Mouse (Mus musculus): ENCODE results near the gene Irak2. TPM values are rescaled to one million over a fixed set of nuclear protein-coding genes. Genes with fewer than 3 reads are reported as not detected.

Gene Irak2
- polyA plus RNA-seq, 1 experiment from 2014 or later, result 15.6 TPM

DNA sequence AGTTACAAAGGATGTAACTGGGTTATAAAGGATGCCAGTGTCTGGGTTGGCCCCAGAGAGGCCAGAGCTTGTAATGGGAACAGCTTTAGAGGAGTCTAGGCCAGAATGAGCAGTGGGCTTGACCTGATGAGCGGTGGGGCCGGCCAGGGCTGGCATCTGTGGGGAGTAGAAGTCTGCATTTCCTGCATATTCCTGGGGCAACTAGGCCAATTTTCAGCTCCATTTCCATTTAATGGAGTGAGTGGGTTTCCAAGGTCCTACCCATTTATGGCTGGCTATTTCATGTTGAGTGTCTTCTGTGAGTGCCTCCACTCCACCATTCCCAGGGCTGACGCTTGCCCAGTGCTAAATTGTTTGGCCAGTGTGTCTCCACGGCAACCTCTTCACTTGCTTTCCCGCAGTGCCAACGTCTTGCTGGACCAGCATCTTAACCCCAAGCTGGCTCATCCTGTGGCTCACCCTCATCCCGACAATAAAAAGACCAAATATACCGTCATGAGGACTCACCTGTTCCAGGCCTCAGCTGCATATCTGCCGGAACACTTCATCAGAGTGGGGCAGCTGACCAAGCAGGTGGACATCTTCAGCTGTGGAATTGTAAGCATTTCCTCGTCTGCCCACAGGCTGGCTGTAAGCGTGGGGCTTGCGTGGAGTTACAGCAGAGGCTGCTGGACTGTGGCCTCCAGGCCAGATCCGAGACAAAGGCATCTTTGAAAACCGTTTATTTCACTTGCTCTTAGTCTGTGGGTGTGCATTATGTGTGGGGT is 40.2 kb downstream of the Irak2 start:
- H3K9me3 ChIP-seq (ENCODE audit: low read length), result no peaks in the 10 kb centered on the region
- no peaks in the 10 kb centered on the region for H3K4me1 ChIP-seq (ENCODE audit: insufficient read depth, low read depth, low read length)
- TF ChIP-seq CTCF (IDR thresholded peaks at IDR 0.05) (no peak), EP300 (IDR thresholded peaks at IDR 0.05) (no peak)
- H3K36me3 ChIP-seq (ENCODE audit: insufficient read depth, low read length), result no peaks in the 10 kb centered on the region
- H3K27me3 ChIP-seq (replicated peaks; ENCODE audit: insufficient read depth, low read length), result no peaks in the 10 kb centered on the region
- DNase-seq (ENCODE audit: low spot score) (no peak), ATAC-seq (no peak)
- 67% methylated on average over 14 of the region's 14 CpGs for WGBS
- H3K4me2 ChIP-seq (replicated peaks; ENCODE audit: low read depth, low read length), result no peak overlapping the region
- no peak overlapping the region for H3K27ac ChIP-seq (ENCODE audit: low read length)
- no peak overlapping the region for H3K4me3 ChIP-seq (ENCODE audit: low read depth, low read length)
- no peak overlapping the region for H3K9ac ChIP-seq (replicated peaks; ENCODE audit: low read depth)

DNA sequence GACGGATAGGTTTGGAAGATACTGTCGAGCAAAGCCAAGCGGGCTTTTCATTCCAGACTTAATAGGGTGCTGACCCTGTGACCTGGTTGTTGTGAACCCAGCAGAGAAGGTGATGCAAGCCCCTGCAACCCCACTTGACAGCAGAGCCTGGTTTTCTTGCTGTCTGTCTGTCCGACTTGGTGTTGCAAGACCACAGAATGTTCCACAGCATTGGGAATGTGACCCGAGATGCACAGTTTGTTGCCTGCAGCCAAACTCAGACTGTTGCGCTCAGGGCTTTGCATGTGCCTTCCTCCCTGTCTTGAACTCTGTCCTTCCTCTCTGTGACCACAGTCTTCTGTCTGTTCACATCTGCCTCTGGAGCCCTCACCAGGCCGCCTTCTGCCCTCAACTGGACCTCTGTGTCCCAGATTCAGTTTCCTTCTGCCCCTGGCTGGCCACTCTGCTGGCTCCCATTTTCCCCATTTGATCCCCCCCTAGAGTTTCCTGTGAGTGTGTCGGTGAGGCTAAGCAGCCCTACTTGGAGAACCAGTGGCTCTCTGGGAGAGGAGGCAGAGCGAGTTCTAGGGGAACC is 41.8 kb downstream of the Irak2 start:
- ATAC-seq, result no peak
- H3K4me1 ChIP-seq (ENCODE audit: insufficient read depth, low read depth, low read length), result no peaks in the 10 kb centered on the region
- no peaks in the 10 kb centered on the region for H3K9me3 ChIP-seq (ENCODE audit: low read length)
- H3K36me3 ChIP-seq (ENCODE audit: insufficient read depth, low read length), result no peaks in the 10 kb centered on the region
- H3K9ac ChIP-seq (replicated peaks; ENCODE audit: low read depth), result no peak overlapping the region
- no peak overlapping the region for H3K4me3 ChIP-seq (ENCODE audit: low read depth, low read length)
- TF ChIP-seq EP300 (IDR thresholded peaks at IDR 0.05), result no peak
- no peak for TF ChIP-seq CTCF (IDR thresholded peaks at IDR 0.05)
- no peak for DNase-seq (ENCODE audit: low spot score)
- WGBS, result 81% methylated on average over 9 of the region's 9 CpGs
- H3K27me3 ChIP-seq (replicated peaks; ENCODE audit: insufficient read depth, low read length), result no peaks in the 10 kb centered on the region
- H3K27ac ChIP-seq (ENCODE audit: low read length), result no peak overlapping the region
- no peak overlapping the region for H3K4me2 ChIP-seq (replicated peaks; ENCODE audit: low read depth, low read length)

DNA sequence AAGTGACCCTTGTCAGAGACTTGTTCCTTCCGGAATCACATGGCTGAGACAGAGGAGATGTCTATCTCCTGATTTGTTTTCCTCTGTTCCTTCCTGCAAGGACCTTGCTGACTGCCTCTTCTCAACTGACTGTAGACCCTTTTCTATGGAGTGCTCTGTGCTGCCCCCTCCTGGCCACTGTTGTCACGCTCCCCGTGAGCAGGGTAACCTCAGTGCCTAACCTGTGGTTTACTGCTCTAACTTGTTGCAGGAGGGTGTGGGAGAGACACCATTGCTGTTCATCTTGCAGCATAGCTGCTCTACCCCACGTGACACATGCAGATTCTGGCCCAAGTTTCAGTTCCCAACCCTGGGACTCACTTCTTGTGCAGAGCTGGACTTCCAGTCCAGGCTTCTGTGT is 43.0 kb downstream of the Irak2 start:
- no peaks in the 10 kb centered on the region for H3K9me3 ChIP-seq (ENCODE audit: low read length)
- H3K4me3 ChIP-seq (ENCODE audit: low read depth, low read length), result no peak overlapping the region
- DNase-seq (ENCODE audit: low spot score) (peak; percentile 88), ATAC-seq (peak; percentile 84)
- H3K9ac ChIP-seq (replicated peaks; ENCODE audit: low read depth), result no peak overlapping the region
- H3K27ac ChIP-seq (ENCODE audit: low read length), result no peak overlapping the region
- TF ChIP-seq EP300 (IDR thresholded peaks at IDR 0.05) (0 out of 2 replicates have a peak, but pooled peaks have one; percentile 42), CTCF (IDR thresholded peaks at IDR 0.05) (peak; percentile 97)
- no peaks in the 10 kb centered on the region for H3K27me3 ChIP-seq (replicated peaks; ENCODE audit: insufficient read depth, low read length)
- H3K4me2 ChIP-seq (replicated peaks; ENCODE audit: low read depth, low read length), result no peak overlapping the region
- WGBS, result 10% methylated on average over 4 of the region's 4 CpGs
- H3K4me1 ChIP-seq (ENCODE audit: insufficient read depth, low read depth, low read length), result no peaks in the 10 kb centered on the region
- no peaks in the 10 kb centered on the region for H3K36me3 ChIP-seq (ENCODE audit: insufficient read depth, low read length)

DNA sequence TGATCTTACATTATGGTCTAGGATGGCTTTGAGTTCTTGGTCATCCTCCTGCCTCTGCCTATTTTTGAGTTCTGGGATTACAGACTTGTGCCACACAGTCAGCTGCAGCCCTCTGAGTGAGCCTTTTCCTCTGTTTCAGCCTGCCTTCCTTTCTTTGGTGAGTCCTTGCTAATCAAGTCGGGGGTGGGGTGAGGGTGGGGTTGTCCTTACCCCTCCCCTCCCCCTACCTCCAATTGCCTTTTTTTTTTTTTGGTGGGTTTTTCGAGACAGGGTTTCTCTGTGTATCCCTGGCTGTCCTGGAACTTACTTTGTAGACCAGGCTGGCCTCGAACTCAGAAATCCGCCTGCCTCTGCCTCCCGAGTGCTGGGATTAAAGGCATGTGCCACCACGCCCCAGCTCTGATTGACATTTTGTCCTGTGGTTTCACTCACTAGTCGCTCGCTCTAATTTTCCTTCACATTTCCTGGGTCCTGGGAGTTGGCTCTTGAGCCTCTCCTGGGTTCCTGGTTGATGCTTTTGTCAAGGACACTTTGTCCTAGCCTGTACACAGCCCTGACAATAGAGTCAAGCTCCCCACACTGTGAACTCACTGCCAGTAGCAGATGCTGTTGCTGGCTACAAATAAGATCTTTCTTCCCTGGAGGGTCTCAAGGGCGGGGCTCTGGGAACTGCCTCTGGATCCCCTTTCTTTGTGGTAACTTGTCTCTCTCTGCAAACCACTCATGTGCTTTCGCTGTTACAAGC is 45.0 kb downstream of the Irak2 start:
- 86% methylated on average over 10 of the region's 10 CpGs for WGBS
- no peak for DNase-seq (ENCODE audit: low spot score)
- no peaks in the 10 kb centered on the region for H3K9me3 ChIP-seq (ENCODE audit: low read length)
- no peaks in the 10 kb centered on the region for H3K36me3 ChIP-seq (ENCODE audit: insufficient read depth, low read length)
- no peak for ATAC-seq
- H3K4me2 ChIP-seq (replicated peaks; ENCODE audit: low read depth, low read length), result no peak overlapping the region
- no peak for TF ChIP-seq CTCF (IDR thresholded peaks at IDR 0.05)
- TF ChIP-seq EP300 (IDR thresholded peaks at IDR 0.05), result no peak
- H3K4me1 ChIP-seq (ENCODE audit: insufficient read depth, low read depth, low read length), result no peaks in the 10 kb centered on the region
- H3K27ac ChIP-seq (ENCODE audit: low read length), result no peak overlapping the region
- no peaks in the 10 kb centered on the region for H3K27me3 ChIP-seq (replicated peaks; ENCODE audit: insufficient read depth, low read length)
- no peak overlapping the region for H3K9ac ChIP-seq (replicated peaks; ENCODE audit: low read depth)
- no peak overlapping the region for H3K4me3 ChIP-seq (ENCODE audit: low read depth, low read length)

DNA sequence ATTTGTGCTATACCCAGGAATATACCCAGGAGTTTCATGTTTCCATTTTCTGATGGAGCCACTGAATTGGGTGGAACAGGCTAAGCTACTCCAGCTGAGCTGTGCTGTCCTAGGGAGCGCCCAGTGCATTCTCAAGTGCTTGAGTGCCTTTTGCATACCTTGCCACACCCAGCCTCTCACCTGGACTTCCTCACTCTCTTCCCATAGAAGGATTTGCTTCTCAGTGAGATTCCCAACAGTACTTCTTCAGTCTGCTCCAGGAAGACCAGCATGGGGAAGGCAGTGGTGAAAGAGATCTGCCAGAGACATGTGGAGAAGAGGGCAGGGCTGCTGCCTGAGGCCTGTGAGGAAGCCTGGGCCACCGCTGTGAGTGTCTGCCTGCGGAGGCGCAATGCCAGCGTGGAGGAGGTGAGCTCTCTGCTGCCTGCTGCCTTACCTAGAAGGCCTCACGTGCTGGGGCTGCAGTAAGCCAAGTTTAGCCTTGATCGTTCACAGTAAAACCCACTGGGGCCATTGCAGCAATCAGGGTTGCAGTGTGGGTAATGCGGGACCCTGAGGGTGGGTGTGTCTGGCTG is 48.4 kb downstream of the Irak2 start:
- TF ChIP-seq CTCF (IDR thresholded peaks at IDR 0.05) (no peak; the same call in 1 of the 2 replicates), EP300 (IDR thresholded peaks at IDR 0.05) (peak; percentile 73)
- peak overlapping the region; percentile 18; the same call in 1 of the 2 replicates for H3K4me3 ChIP-seq (ENCODE audit: low read depth, low read length)
- peaks cover 14% of the 10 kb centered on the region; the same call in 1 of the 2 replicates for H3K4me1 ChIP-seq (ENCODE audit: insufficient read depth, low read depth, low read length)
- peak; percentile 93 for DNase-seq (ENCODE audit: low spot score)
- peak overlapping the region; percentile 48 for H3K4me2 ChIP-seq (replicated peaks; ENCODE audit: low read depth, low read length)
- H3K36me3 ChIP-seq (ENCODE audit: insufficient read depth, low read length), result no peaks in the 10 kb centered on the region
- 37% methylated on average over 8 of the region's 8 CpGs for WGBS
- H3K27ac ChIP-seq (ENCODE audit: low read length), result peak overlapping the region; percentile 78
- H3K27me3 ChIP-seq (replicated peaks; ENCODE audit: insufficient read depth, low read length), result no peaks in the 10 kb centered on the region
- H3K9me3 ChIP-seq (ENCODE audit: low read length), result no peaks in the 10 kb centered on the region
- 0 out of 2 replicates have a peak overlapping the region, but pooled peaks have one; percentile 1 for H3K9ac ChIP-seq (replicated peaks; ENCODE audit: low read depth)
- peak; percentile 88 for ATAC-seq

DNA sequence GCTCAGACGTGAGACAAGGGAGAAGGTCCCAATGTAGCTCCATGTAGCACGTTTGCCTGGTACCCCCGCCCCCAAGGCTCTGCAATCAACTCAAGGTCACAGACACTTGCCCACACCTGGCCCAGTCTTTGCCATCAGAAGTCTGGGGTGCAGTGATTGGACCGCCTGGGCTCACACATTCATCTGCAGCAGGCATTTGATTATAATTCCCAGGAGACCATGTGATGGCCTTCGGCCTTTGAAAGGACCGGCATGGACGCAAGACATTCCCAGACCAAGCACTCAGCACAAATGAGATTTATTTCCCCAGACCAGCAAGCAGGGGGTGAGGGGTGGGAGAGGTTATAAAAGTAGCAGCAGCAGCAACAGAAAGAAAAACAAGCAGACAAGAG is 51.7 kb downstream of the Irak2 start:
- ATAC-seq (peak; percentile 41), DNase-seq (ENCODE audit: low spot score) (peak; percentile 13)
- peak overlapping the region; percentile 92 for H3K27ac ChIP-seq (ENCODE audit: low read length)
- H3K4me3 ChIP-seq (ENCODE audit: low read depth, low read length), result no peak overlapping the region
- H3K4me1 ChIP-seq (ENCODE audit: insufficient read depth, low read depth, low read length), result peaks cover 14% of the 10 kb centered on the region; the same call in 1 of the 2 replicates
- H3K4me2 ChIP-seq (replicated peaks; ENCODE audit: low read depth, low read length), result 0 out of 2 replicates have a peak overlapping the region, but pooled peaks have one; percentile 3
- H3K9ac ChIP-seq (replicated peaks; ENCODE audit: low read depth), result no peak overlapping the region
- WGBS, result 16% methylated on average over 7 of the region's 7 CpGs
- no peaks in the 10 kb centered on the region for H3K36me3 ChIP-seq (ENCODE audit: insufficient read depth, low read length)
- H3K9me3 ChIP-seq (ENCODE audit: low read length), result no peaks in the 10 kb centered on the region
- H3K27me3 ChIP-seq (replicated peaks; ENCODE audit: insufficient read depth, low read length), result no peaks in the 10 kb centered on the region
- TF ChIP-seq EP300 (IDR thresholded peaks at IDR 0.05), result no peak
- no peak for TF ChIP-seq CTCF (IDR thresholded peaks at IDR 0.05)

Data from lung, postnatal 0 days (tissue).